Mouse (Mus musculus) midbrain, postnatal 0 days (tissue): Measurements from ENCODE around the gene Siah3. TPM values are rescaled to one million over a fixed set of nuclear protein-coding genes. Genes with fewer than 3 reads are reported as not detected.
A peak's percentile ranks its signal among the peaks of the same experiment; 100 is the strongest.

ENCODE experiments used
- ATAC-seq: fragments of 200-750 bp; cut with Nextera tagmentation; 2 replicates; pipeline ENCODE4 v1.8.0; 2017; ENCODE audit warnings: moderate number of reproducible peaks, mild to moderate bottlenecking, moderate TSS enrichment, moderate library complexity; ENCODE audit not compliant: low FRiP score
- DNase-seq: peaks from one replicate; pipeline ENCODE4 v3.0.0-alpha.2; 2015; ENCODE audit warnings: low spot score
- H3K27ac ChIP-seq: fragments of 300-500 bp; sonication (generic); 2 replicates; pipeline ENCODE4 v1.5.1; 2014; ENCODE audit warnings: low read depth, mild to moderate bottlenecking, low read length, mixed read lengths
- H3K27me3 ChIP-seq: fragments of 300-500 bp; sonication (generic); 2 replicates; pipeline ENCODE4 v1.6.1; 2014; ENCODE audit warnings: low read length, control low read depth, mixed read lengths; ENCODE audit not compliant: insufficient read depth
- H3K36me3 ChIP-seq: fragments of 300-500 bp; sonication (generic); 2 replicates; pipeline ENCODE4 v1.6.1; 2014; ENCODE audit warnings: low read length, control low read depth, mixed read lengths; ENCODE audit not compliant: insufficient read depth
- H3K4me1 ChIP-seq: fragments of 300-500 bp; sonication (generic); 2 replicates; pipeline ENCODE4 v1.6.1; 2014; ENCODE audit warnings: mild to moderate bottlenecking, control low read depth, antibody characterized with exemption, low read length, mixed read lengths; ENCODE audit not compliant: insufficient read depth
- H3K4me2 ChIP-seq: fragments of 300-500 bp; sonication (generic); 2 replicates; pipeline ENCODE4 v1.6.1; 2014; ENCODE audit warnings: low read depth, mild to moderate bottlenecking, low read length, mixed read lengths; ENCODE audit not compliant: poor library complexity, severe bottlenecking
- H3K4me3 ChIP-seq: fragments of 300-500 bp; sonication (generic); 2 replicates; pipeline ENCODE4 v1.5.1; 2014; ENCODE audit warnings: low read depth, mild to moderate bottlenecking, low read length, moderate library complexity
- H3K9ac ChIP-seq: fragments of 300-500 bp; sonication (generic); replicated peaks from 2 replicates; pipeline ENCODE4 v1.6.1; 2014; ENCODE audit warnings: mild to moderate bottlenecking, low read length, moderate library complexity, mixed read lengths; ENCODE audit not compliant: poor library complexity, severe bottlenecking
- H3K9me3 ChIP-seq: fragments of 300-500 bp; sonication (generic); 2 replicates; pipeline ENCODE4 v1.6.1; 2016; ENCODE audit warnings: low read length, control low read depth
- CTCF ChIP-seq: IDR thresholded peaks from 2 replicates; pipeline ENCODE4 v1.5.1; 2016; ENCODE audit warnings: antibody characterized with exemption, mild to moderate bottlenecking
- WGBS: fragments of 180-500 bp; shearing (Covaris S2); extraction: QIAGEN DNeasy Blood & Tissue Kit; methylation state at CpG from one replicate; pipeline ENCODE4 v1.1.7; 2014; 5-methylcytosine and 5-hydroxymethylcytosine counted together
- polyA plus RNA-seq: library from polyadenylated mRNA; unstranded; fragments of >200 nt; fragmentation: Nextera tagmentation; extraction: Ambion mirVana; gene quantifications from 2 replicates; pipeline ENCODE4 v1.2.1, GENCODE M21; 2015
- total RNA-seq: library from RNA; depleted of rRNA; stranded (reverse); fragments of >200 nt; gene quantifications from 2 replicates; pipeline ENCODE4 v1.2.3, GENCODE M21; 2014

Siah3 gene
- total and polyA plus RNA-seq, 2 experiments from 2014 or later, result 2.5 to 9.2 TPM

GRCm38 (mm10) chr14:75453906-75454305 is 1.9 kb upstream of the Siah3 start:
- ATAC-seq (no peak), DNase-seq (no peak)
- Histone ChIP-seq H3K9ac (no peak overlapping the region), H3K4me3 (no peak overlapping the region), H3K9me3 (no peaks in the 10 kb centered on the region), H3K27me3 (no peaks in the 10 kb centered on the region), H3K27ac (no peak overlapping the region), H3K4me1 (no peaks in the 10 kb centered on the region), H3K4me2 (no peak overlapping the region), H3K36me3 (no peaks in the 10 kb centered on the region)
- WGBS, result 92% methylated on average over 4 of the region's 4 CpGs
- no peak for TF ChIP-seq CTCF

GRCm38 (mm10) chr14:75454716-75455115 is 1.1 kb upstream of the Siah3 start:
- 0 out of 2 replicates have a peak, but pooled peaks cover 3% of the 10 kb centered on the region for H3K4me1 ChIP-seq
- ATAC-seq, result no peak
- 7% methylated on average over 4 of the region's 4 CpGs for WGBS
- no peaks in the 10 kb centered on the region for H3K9me3 ChIP-seq
- peak overlapping the region; percentile 49 for H3K4me3 ChIP-seq
- DNase-seq, result peak; percentile 68
- H3K9ac ChIP-seq, result peak overlapping the region; percentile 29; the same call in 1 of the 2 replicates
- TF ChIP-seq CTCF, result no peak
- no peaks in the 10 kb centered on the region for H3K36me3 ChIP-seq
- H3K4me2 ChIP-seq, result peak overlapping the region; percentile 90
- H3K27ac ChIP-seq, result peak overlapping the region; percentile 51; the same call in 1 of the 2 replicates
- no peaks in the 10 kb centered on the region for H3K27me3 ChIP-seq

DNA sequence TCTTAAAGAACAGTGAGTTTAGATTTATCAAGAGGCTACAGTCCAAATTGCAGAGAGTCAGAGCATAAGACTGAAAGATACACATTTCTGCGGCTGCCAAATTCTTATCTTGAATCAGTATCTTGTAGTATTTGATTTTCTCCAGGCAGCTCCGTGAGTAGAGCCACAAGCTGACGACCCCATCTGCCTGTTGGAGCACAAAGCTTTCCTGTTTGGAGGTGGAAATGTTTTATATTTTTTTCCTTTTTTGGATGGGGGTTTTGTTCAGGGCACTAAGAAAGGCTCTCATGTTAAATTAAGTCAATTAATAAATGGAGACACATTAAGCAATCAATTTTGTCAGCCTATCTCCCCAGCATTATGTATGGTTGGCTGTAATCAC is 430 bp upstream of the Siah3 start:
- 0 out of 2 replicates have a peak, but pooled peaks cover 4% of the 10 kb centered on the region for H3K4me1 ChIP-seq
- no peak for ATAC-seq
- TF ChIP-seq CTCF, result no peak

GRCm38 (mm10) chr14:75456489-75457220 is 873 bp downstream of the Siah3 start:
- H3K4me2 ChIP-seq, result peak overlapping the region; percentile 90
- peaks cover 4% of the 10 kb centered on the region; the same call in 1 of the 2 replicates for H3K4me1 ChIP-seq
- WGBS, result under 1% methylated on average over 13 of the region's 13 CpGs
- no peaks in the 10 kb centered on the region for H3K9me3 ChIP-seq
- H3K36me3 ChIP-seq, result no peaks in the 10 kb centered on the region
- H3K27ac ChIP-seq, result peak overlapping the region; percentile 62
- ATAC-seq (peak; percentile 78), DNase-seq (peak; percentile 85)
- peak overlapping the region; percentile 49 for H3K4me3 ChIP-seq
- H3K27me3 ChIP-seq, result no peaks in the 10 kb centered on the region
- peak overlapping the region; percentile 44 for H3K9ac ChIP-seq
- TF ChIP-seq CTCF, result peak; percentile 71

More for the DNA sequence above, 430 bp upstream of the Siah3 start:
- Histone ChIP-seq H3K36me3 (no peaks in the 10 kb centered on the region), H3K27me3 (no peaks in the 10 kb centered on the region), H3K4me2 (peak overlapping the region; percentile 90), H3K27ac (peak overlapping the region; percentile 51), H3K9me3 (no peaks in the 10 kb centered on the region), H3K4me3 (peak overlapping the region; percentile 49), H3K9ac (peak overlapping the region; percentile 29)
- no peak for DNase-seq
- 10% methylated on average over 3 of the region's 3 CpGs for WGBS

DNA sequence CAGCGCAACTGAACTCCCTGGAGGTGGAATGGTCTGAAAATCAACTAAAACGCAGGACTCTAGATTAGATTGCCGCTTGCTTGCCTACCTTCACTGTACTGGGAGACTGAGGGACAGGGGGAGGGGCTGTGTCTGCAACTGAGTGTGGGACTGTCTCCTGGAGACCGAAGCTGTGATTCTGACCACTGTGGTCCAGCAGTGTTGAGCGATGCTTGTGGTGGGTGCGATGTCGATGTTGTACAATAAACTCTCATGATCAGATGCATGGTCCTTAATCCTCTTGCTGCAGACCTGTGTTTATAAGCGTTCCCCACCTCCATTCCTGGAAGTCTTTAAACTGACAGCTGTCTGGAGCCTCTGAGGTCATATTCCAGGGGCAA is 1.4 kb downstream of the Siah3 start:
- ATAC-seq (peak; percentile 9; the same call in 1 of the 2 replicates), DNase-seq (no peak)
- Histone ChIP-seq H3K9me3 (no peaks in the 10 kb centered on the region), H3K4me2 (peak overlapping the region; percentile 90), H3K36me3 (no peaks in the 10 kb centered on the region), H3K27ac (peak overlapping the region; percentile 62), H3K4me1 (peaks cover 4% of the 10 kb centered on the region; the same call in 1 of the 2 replicates), H3K9ac (peak overlapping the region; percentile 44), H3K4me3 (peak overlapping the region; percentile 49), H3K27me3 (no peaks in the 10 kb centered on the region)
- TF ChIP-seq CTCF, result no peak
- 6% methylated on average over 8 of the region's 8 CpGs for WGBS

DNA sequence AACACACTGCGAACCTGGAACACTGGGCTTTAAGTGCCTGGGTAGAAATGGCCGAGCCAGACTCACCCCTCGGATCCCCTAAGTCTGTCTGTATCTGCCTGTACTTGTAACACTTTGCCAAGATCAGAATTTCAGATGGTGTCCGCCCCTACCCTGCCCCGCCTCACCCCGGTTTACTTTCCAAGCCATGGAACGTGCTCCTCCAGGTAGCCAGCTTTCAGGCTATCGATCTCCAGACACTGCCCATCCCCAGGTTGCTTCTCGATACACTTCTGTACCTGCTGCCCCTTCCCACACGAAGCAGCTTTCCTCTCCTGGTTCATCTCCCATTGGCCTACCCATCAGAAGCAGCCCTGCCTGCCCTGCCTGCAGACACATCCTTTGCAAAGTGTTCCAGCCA is 3.6 kb downstream of the Siah3 start:
- Histone ChIP-seq H3K4me3 (no peak overlapping the region), H3K4me1 (peaks cover 4% of the 10 kb centered on the region; the same call in 1 of the 2 replicates), H3K9ac (no peak overlapping the region), H3K27me3 (no peaks in the 10 kb centered on the region), H3K36me3 (no peaks in the 10 kb centered on the region), H3K27ac (no peak overlapping the region), H3K9me3 (no peaks in the 10 kb centered on the region), H3K4me2 (peak overlapping the region; percentile 20; the same call in 1 of the 2 replicates)
- no peak for DNase-seq
- TF ChIP-seq CTCF, result no peak
- 80% methylated on average over 10 of the region's 10 CpGs for WGBS
- no peak for ATAC-seq
